Mouse (Mus musculus) cerebellum, postnatal 10 days (tissue): ENCODE measurements at regions not wholly inside any gene's neighbourhood (a gene's known extent, or its start where the extent isn't known, plus 50 kb on each side); places are given as distances from the start of the nearest gene placed in this dataset.
A peak's percentile ranks its signal among the peaks of the same experiment; 100 is the strongest.
"Not testable (repeated sequence)": the region's sequence is repeated elsewhere in the genome, so short reads cannot be mapped to it uniquely, and the experiment has no call there.

Experiments
- DNase-seq, 2 experiments: peaks; one replicate each; pipeline ENCODE4 v3.0.0; 2021; ENCODE audit warnings: mixed read lengths in 2 of 2

DNA sequence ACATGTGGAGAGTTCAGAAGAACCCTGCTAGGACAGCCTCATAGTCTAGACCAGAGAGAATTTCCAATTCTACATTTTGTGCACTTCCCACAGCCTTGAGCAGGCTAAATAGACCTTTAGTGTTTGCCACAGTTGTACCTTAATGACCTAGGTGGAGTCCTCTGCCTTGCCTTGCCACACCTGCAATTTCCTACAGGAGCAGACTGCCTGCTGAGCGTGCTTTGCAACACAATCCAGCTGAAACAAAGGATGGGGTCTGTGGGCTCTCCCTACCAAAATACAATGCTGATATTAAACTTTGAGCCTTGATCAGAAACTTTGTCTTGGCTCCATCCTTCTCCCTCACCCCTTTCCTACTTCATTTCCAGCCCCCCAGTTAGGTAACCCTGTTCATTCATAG, 326.0 kb upstream of the Snx7 start:
- no peak for DNase-seq

DNA sequence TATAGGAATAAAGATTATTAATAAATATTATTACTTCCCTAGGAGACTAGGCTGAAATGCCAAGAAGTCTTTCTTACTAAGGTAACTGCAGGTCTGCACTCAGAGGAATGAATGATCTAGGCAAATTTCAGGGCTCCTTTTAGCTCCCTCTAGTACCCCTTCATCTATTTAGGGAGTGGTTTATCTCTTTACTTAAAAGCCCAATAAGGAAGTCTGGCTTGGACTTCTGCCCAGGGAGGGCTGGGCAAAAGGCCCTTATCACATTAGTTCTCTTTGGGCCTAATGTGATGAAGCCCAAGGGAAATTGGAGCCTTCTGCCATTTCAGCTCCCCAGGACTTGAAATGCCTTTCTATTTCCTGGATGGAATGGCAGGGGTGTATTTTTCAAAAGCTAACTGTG, 320.6 kb upstream of the Snx7 start:
- DNase-seq = peak; percentile 38 to 47

DNA sequence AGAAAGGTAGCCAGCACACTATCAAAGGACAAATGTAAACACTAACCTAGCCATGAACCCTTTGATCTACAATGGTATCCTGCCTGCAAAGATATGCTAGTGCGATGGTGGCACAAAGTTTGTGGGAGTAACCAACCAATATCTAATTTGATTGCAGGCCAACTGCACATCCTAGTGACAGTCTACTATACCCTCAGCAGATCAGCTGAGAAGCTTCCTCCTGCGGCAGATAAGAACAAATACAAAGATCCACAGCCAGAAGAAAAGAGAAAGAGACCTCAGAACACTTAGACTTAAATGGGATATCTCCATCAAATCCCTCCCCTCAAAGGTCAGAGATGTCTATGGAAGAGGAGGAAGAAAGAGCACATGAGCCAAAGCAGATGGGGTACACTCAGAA, 308.7 kb upstream of the Snx7 start:
- DNase-seq = no peak

DNA sequence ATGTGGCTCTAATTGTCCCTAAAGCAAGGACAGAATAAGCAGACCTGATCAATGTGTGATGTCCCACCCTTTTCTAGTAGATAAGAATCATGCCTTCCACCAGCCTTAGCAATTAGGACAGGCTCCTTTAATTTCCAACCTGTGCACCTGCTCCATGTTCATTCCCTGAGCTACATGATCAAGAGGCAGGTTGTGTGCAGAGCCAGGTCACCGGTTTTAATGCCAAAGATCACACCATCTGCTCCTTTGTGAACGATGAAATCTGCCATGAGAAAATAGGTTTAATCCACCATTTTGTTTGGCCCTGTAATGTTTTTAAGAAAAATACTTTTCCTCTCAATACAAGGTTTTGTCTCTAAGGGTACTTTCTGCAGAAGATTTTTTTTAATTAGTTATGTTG, 294.2 kb upstream of the Snx7 start:
- peak; percentile 46 to 52 for DNase-seq

DNA sequence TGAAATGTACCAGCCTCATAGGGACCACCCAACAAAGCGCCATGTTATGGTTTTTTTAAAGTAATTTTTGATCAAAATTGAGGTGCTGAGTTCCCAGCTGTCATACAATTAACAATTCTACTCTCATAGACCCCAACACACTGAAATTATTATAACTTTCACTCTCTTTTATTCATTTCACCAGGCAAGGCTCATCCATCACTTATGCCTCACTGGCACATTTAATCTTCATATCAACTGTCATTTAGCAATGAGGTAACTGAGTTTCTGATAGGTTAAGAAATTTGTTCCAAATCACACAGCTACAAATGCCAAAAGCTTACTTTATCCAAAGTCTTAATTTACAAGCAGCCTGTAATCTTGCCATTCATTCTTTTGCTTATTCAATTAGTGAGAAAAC, 276.1 kb upstream of the Snx7 start:
- DNase-seq = no peak

DNA sequence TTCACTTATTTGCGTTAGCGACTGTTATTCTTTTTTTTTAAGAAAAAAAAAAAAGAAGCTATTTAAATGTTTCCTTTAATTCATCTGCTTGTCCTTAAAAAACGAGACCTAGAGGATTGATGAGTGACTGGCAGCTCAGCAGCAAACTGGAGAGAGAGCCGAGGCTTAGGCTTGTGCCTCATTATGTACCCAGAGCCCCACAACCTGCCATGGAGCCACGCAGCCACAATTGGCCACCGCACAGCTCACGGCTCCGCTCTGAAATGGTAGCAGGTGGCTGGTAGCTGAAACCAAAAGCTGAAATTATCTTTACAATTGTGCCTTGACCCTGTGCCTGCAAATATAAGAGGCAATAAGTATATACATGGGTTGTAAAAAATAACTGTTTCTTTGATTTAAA, 273.0 kb upstream of the Snx7 start:
- DNase-seq = peak in 1 of 2 experiments; percentile 12

DNA sequence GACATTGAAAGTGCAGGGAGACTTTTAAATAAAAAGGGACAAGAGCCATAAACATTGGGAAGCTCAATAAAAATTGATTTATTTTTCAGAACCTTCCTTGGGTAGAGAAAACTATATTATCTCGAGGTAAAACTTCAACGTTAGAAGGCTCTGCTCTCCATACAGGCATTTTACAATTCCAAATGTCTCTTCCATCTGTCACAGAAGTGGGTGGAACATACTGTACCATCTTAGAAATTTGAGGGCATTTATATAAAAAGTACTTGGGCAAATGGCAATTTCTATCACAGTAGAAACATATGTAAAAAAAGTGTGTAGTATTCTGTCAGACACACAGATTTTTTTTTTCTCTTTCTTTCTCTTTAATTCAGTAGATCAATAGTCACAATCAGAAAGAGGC, 271.4 kb upstream of the Snx7 start:
- no peak for DNase-seq

DNA sequence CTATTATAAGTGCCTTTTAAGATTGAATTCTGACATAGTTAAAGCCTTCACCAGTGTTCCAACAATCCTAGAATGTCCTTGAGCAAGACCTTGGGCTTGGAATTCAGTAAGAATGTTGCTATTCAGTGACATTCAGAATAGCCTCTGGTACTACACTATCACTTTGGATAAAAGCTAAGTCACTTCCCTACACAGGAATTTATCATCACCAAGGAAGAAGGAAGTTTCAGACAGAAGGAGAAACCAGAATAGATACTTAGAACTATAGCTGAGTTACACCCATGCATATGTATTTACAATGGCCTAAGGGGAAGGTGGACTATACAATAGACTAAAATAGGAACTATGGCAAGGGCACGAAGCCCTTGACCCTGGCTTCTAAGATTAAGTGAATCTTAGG, 259.6 kb upstream of the Snx7 start:
- DNase-seq = not testable (repeated sequence)

DNA sequence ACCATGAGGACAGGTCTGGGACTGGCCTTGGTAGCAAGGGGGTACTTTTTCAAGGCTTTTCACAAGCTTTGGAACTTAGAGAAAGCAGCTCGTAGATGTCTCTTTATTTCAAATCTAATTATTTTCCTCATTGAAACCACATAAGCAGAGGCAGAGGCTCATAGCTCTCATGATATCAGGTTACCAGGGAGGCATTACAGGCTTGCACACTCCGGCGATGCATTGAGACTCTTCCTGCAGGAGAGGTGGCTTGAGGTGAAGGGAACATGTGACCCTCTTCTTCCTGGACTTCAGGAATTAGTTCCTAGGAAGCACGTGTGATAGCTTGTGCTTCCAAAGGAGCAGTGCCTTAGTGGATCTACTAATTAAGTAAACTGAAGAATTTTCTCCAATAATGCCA, 233.9 kb upstream of the Snx7 start:
- no peak for DNase-seq

DNA sequence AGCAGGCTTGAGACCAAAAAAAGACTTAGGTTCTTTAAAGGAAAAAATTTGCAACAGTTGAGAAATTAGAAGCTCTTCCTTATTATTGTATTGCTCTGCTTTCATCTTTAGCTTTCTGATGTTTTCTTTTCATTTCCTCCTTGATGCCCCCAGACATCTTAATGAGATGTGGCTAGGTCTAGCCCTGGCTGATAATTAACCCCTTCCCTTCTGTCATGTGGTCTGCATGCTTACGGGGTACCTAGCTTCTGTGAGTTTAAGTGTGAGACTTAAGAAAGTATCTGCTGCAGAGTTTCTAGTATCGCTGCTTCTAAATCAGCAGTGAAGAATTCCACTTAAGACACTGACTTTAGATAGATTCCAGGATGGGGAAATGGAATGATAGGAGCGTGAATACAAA, 215.8 kb upstream of the Snx7 start:
- DNase-seq = no peak

DNA sequence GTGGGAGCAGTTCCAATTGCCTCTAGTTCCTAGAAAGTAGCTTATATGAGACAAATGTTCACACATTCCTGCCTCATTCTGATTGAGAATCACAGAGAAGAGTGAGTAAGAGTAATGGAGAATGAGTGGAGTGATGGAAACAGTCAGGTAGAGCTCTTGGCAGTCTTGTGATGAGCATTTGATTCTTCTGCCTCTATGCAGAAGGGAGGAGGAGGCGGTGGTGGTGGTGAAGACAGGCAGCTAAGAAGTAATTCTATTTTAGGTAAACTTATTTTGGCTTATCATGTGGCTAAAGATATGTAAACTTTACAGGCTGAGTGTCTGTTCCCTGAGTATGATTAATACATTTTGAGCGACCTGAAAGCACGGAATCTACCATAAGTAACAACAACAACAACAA, 203.6 kb upstream of the Snx7 start:
- DNase-seq = no peak

DNA sequence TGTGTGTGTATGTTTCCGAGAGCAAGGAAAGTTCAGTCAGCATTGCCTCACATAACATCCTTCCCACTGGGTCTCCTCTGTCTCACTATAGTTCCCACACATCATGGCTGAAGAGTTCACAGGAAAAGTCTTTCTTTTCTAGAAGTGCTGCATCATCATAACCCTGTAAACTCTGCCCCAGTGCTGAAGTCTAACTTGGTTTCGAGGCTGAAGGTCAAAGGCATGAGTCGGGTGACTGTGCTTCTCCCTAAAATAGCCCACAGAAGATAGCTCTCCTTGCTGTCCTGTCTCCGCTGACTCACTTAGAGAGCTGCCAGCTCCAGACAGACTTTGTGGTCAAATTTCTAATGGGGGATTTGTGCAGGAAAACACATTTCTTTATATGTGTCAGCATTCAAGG, 201.4 kb upstream of the Snx7 start:
- no peak for DNase-seq

DNA sequence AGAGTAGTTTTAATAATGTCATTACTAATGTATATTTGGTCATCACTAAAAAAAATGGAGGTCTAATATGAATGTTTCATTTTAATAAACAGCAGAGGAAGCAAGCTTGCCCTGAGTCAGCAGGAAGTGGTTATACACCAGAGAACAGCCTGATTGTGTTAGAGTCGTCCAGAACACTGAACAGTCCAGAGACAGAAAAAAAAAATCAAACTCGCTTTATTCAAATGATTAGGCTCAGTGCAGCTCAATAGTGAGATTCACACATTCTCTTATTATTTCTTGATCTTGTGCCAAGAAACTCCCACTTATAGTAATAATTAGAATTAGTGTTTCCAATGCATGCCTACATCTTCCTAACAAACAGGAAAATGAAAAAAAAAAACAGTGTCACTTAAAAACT, 194.9 kb upstream of the Snx7 start:
- peak in 1 of 2 experiments; percentile 6 for DNase-seq

DNA sequence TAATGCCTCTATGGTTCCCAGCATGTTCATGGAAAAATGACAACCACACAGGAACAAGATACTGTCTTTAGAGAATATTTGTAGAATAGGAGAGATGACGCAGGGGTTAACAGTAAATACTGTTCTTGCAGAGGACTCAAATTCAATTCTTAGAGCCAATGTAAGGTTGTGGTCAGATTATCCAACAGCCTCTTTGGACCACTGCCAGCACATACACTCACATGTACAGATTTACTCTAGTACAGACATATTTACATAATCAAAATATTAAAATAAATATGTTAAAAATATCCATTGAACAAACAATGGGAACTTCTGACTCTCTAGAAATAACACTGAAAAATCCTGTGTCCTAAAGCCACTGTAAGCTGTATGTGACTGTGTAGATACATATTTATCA, 193.8 kb upstream of the Snx7 start:
- DNase-seq = no peak

DNA sequence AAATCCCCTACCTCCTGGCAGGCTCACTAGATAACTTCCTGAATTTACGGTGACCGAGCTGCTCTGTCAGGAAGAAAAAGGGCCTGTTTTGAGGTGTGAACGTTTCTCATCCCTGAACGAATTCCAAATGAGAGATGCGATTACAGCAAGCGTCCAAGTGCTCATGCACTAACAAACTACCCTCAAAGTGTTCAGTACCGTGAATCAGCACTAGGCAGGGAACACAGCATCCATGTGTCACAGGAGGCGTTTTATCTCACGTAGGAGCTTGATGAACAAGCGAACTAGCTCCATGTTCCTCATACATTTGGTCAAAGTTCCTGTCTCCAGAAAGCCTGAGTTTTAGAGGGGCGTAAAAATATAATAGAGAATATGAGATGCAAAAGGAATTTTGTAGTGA, 178.3 kb upstream of the Snx7 start:
- no peak for DNase-seq

DNA sequence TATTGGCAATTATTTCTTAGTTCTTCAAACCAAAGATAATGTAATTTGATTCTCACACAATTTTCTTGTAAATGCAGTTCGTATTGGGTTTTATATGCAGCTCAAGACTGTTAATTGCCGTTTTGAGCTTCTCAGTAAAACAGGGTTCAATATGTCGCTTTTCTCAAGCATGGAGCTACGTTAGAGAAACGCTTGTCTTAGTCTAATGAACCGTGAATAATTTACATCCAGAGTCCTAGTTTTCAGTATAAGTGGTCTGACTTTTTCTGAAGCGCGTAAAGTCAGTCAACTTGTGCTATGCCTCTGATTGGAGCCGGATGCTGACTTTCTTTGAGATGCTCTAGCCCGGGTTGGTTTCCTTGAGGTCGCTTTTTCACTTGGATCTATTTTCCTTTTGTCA, 177.8 kb upstream of the Snx7 start:
- DNase-seq = no peak

DNA sequence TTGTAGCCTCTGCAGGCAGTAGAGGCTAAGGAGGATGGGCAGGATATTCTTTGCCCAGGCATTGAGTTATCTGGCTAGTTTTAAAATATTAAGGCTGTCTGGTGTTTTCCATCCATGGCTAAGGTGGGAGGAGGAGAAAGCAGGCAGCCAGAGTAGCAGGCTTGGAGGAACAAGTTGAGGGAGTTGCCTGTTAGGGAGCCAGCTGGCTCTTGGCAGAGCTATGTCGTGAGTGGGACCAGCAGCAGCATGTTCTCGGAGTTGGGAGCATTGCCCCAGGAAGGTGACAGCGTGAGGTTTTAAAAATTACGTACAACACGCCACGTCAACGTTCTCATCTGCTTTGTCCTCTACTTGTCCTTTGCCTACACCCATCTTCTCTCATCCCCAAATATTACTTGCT, 167.8 kb upstream of the Snx7 start:
- no peak for DNase-seq

DNA sequence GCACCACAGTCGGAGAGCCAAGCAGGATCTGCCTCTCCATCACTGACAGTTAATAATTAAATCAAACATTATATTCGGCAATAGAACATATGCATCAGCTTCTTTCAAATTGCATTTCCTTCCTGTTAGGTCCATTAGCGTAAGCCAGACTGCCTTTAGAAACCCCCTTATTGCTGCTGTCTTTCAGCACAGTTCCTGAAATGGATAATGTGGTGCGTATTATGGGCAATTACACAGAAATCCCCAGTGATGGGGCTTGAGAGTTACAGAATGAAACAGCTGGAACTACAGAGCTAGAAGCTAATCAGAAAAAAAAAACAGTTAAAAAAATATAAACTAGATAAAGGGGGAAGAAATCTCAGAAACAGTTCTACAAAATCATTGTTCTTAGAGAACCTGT, 126.7 kb upstream of the Snx7 start:
- DNase-seq = no peak

DNA sequence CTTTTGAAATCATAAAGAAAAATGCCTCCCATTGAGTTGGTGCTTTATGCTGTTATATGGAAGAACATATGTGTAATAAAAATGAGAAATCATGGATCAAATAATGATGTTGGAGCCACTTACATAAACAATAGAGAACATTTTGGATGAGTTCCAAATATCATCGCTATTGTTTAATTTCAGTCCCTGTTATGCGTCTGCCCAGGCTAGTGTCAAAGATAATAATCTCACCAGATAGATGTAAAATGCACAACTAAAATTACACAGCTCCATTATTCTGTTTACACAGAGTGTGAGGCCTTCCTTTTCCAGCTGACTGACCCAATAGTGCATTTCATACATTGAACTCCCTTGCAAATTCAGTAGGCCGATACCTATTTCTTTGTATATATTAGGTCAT, 125.4 kb upstream of the Snx7 start:
- no peak for DNase-seq

DNA sequence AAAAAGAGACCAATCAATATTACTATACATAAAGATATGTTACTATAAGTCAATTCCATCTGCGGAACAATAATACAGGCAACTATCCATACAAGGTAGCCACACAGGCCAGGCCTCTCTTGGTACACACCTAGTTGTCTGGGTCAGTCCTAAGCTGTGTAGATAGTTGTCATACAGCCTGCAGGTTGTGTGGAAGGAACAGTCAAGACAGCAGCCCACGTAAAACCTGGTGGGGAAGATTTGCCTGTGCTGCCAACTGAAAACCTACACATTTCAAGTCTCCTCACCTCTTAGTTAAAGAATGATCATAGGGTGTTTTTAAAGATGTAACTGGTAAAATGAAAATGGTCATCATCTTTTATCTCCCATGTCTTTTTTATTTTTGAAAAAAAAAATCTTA, 121.8 kb upstream of the Snx7 start:
- DNase-seq = no peak

DNA sequence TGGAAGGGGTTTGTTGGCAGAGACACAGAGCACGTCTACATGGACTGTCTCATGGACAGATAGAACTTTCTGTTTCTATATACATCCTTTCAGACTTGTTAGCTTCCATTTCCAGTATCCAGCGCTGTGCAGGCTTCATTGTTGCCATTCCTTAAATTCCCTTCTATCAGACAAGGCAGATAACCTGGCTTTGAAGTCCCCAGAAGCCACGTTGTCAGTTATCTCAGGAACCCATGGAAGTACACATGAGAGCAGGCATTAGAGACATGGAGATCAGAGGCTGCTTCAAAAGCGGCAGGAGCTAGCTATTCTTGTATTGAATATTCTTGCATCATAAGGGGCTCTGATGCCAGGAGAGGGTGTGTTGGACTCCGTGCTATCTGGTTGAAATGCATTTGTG, 119.7 kb upstream of the Snx7 start:
- peak in 1 of 2 experiments; percentile 8 for DNase-seq

DNA sequence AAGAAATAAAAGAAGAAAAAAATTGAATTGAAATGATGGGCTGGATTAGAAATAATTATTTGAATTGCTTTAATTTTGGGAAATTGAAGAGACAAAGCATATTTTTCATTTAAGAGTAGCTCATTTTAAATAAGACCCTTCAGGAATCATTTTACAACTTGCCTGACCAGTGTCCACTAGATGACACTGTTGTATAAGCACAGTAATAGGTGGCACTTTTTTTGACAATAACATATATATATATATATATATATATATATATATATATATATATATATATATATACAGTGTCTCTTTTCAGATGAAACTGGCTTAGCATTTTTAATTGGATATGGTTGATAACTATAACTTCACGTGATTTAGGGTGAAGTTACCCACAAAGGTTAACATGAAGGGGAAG, 106.9 kb upstream of the Snx7 start:
- peak; percentile 10 to 37 for DNase-seq

DNA sequence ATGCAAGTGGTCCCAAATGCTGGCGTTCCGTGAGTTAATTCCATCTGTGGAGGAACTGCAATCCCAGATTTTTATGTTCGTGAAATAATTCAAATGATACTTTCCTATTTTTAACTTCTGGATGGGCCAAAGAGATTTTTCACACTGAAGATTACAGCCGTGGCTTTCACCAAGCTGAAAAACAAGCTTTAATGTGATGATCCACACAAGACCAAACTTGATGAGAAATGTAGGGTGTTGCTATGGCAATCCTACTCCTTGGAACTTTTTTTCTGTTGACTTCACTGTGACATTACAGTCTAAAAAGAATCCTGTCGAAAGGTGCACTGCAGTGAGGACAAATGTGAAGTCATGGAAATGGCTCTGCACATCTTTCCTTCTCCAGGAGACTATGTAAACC, 100.1 kb upstream of the Snx7 start:
- no peak for DNase-seq

DNA sequence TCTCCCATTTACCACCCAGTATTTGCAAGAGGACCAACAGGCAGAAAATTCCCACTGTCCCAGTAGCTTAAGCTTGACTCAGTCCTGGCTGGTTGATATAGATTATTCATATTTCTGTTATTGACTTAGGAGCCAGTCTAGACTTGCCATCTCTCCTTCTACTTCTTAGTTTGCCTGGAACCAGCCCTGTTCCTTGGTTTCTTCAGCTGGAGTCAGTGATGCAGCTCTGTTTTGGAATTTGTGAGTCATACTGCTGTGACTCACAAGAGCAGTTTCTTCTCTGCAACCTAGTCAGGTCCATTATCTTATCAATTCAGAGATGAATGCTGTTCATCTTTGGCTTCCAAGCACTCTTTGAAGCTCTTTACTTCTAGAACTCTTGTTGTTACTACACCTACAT, 69.7 kb upstream of the Snx7 start:
- no peak for DNase-seq

DNA sequence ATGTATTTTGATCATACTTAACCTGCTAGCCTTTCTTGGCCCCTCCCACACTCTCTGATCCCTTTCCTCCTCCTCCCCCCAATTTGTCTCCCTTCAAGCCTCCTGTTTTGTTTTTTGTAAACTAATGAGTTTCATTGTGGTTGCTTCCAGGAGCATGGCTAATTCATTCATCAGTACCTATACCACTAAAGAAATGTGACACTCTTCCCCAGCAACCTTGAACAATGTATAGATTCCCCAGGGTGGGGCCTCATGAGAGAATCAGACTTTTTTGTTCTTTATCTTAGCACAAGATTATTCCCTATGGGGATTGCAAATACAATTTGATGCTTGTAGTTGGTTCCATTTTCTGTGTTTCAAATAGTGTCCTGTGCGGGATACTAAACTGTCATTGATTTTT, 58.8 kb upstream of the Snx7 start:
- DNase-seq = no peak
